Mouse (Mus musculus) small intestine, adult 2 months (tissue): Measurements from ENCODE around the gene Bpifc.

Experiments
- CTCF ChIP-seq: fragments of 200-500 bp; IDR thresholded peaks from 2 replicates; pipeline ENCODE4 v1.5.1; 2012; ENCODE audit warnings: low read depth, mild to moderate bottlenecking, control low read depth, inconsistent platforms, low read length, moderate library complexity, mixed read lengths; ENCODE audit not compliant: insufficient replicate concordance, insufficient read length; ENCODE audit errors: extremely low read depth
- POLR2A ChIP-seq: fragments of 200-500 bp; IDR thresholded peaks from 2 replicates; pipeline ENCODE4 v1.6.1; 2012; ENCODE audit warnings: low read depth, mild to moderate bottlenecking, control low read depth, inconsistent platforms, low read length, moderate library complexity

- TF ChIP-seq CTCF (no peak), POLR2A (no peak)
Measured at GRCm38 (mm10) chr10:86030743-86031142, 19.0 kb upstream of the Bpifc start.
